Mouse (Mus musculus): ENCODE measurements around the gene Filip1l.

The Filip1l gene

GRCm38 (mm10) chr16:57399566-57399965, 46.7 kb downstream of the Filip1l start:
- DNase-seq = no peak

- no peak for DNase-seq
Observed at GRCm38 (mm10) chr16:57401702-57402101, 48.8 kb downstream of the Filip1l start.

GRCm38 (mm10) chr16:57402910-57403309, 50.0 kb downstream of the Filip1l start:
- DNase-seq = no peak

GRCm38 (mm10) chr16:57403825-57404224, 50.9 kb downstream of the Filip1l start:
- DNase-seq = no peak

- DNase-seq = no peak
Observed at GRCm38 (mm10) chr16:57412766-57413165, 59.9 kb downstream of the Filip1l start.

GRCm38 (mm10) chr16:57416049-57416448, 63.2 kb downstream of the Filip1l start:
- no peak for DNase-seq

GRCm38 (mm10) chr16:57417017-57417416, 64.1 kb downstream of the Filip1l start:
- DNase-seq = no peak

GRCm38 (mm10) chr16:57417955-57418354, 65.1 kb downstream of the Filip1l start:
- no peak for DNase-seq

GRCm38 (mm10) chr16:57419332-57419731, 66.4 kb downstream of the Filip1l start:
- DNase-seq = no peak

GRCm38 (mm10) chr16:57419881-57420280, 67.0 kb downstream of the Filip1l start:
- DNase-seq = no peak

- DNase-seq = no peak
Observed at GRCm38 (mm10) chr16:57420773-57421556, 68.1 kb downstream of the Filip1l start.

GRCm38 (mm10) chr16:57421680-57422417, 69.0 kb downstream of the Filip1l start:
- no peak for DNase-seq

- DNase-seq = no peak
Observed at GRCm38 (mm10) chr16:57423001-57423800, 70.3 kb downstream of the Filip1l start.

GRCm38 (mm10) chr16:57426680-57427079, 73.8 kb downstream of the Filip1l start:
- no peak for DNase-seq

GRCm38 (mm10) chr16:57427516-57428285, 74.8 kb downstream of the Filip1l start:
- DNase-seq = no peak

- DNase-seq = no peak
Observed at GRCm38 (mm10) chr16:57428977-57429376, 76.1 kb downstream of the Filip1l start.

- no peak for DNase-seq
Observed at GRCm38 (mm10) chr16:57431294-57431693, 78.4 kb downstream of the Filip1l start.

- DNase-seq = no peak
Observed at GRCm38 (mm10) chr16:57433173-57433572, 80.3 kb downstream of the Filip1l start.

GRCm38 (mm10) chr16:57433671-57434070, 80.8 kb downstream of the Filip1l start:
- DNase-seq = no peak

- DNase-seq = no peak
Observed at GRCm38 (mm10) chr16:57434640-57435039, 81.7 kb downstream of the Filip1l start.

- no peak for DNase-seq
Observed at GRCm38 (mm10) chr16:57437523-57438287, 84.8 kb downstream of the Filip1l start.

- DNase-seq = no peak
Observed at GRCm38 (mm10) chr16:57438288-57438685, 85.4 kb downstream of the Filip1l start.
